Mouse (Mus musculus) layer of hippocampus, postnatal 14 days (tissue): ENCODE measurements around the gene Mrpl9. TPM values are rescaled to one million over a fixed set of nuclear protein-coding genes. Genes with fewer than 3 reads are reported as not detected.
A peak's percentile ranks its signal among the peaks of the same experiment; 100 is the strongest.

Experiments used
- DNase-seq, 2 experiments: peaks; one replicate each; pipeline ENCODE4 v3.0.0; 2021 to 2022; ENCODE audit warnings: low spot score in 2 of 2, mixed read lengths in 1 of 2
- total RNA-seq, 2 experiments: library from RNA; stranded (reverse); gene quantifications; 2 replicates each; pipeline ENCODE4 v1.2.3; 2021

Gene Mrpl9
- total RNA-seq, 2 experiments from 2014 or later = 42.8 TPM

- peak in 1 of 2 experiments; percentile 33 for DNase-seq
Observed at GRCm38 (mm10) chr3:94463926-94464578, 20.9 kb downstream of the Mrpl9 start.

GRCm38 (mm10) chr3:94465632-94466430, 22.7 kb downstream of the Mrpl9 start:
- peak; percentile 60 to 84 for DNase-seq

GRCm38 (mm10) chr3:94468931-94469330, 25.8 kb downstream of the Mrpl9 start:
- no peak for DNase-seq

GRCm38 (mm10) chr3:94472447-94473114, 29.5 kb downstream of the Mrpl9 start:
- no peak for DNase-seq

- DNase-seq = no peak
Observed at GRCm38 (mm10) chr3:94473115-94473505, 30.0 kb downstream of the Mrpl9 start.

- DNase-seq = no peak
Observed at GRCm38 (mm10) chr3:94473567-94474232, 30.6 kb downstream of the Mrpl9 start.

GRCm38 (mm10) chr3:94476301-94477035, 33.4 kb downstream of the Mrpl9 start:
- no peak for DNase-seq

GRCm38 (mm10) chr3:94477444-94477843, 34.3 kb downstream of the Mrpl9 start:
- DNase-seq = no peak

- peak in 1 of 2 experiments; percentile 91 for DNase-seq
Observed at GRCm38 (mm10) chr3:94477981-94478422, 34.9 kb downstream of the Mrpl9 start, which contains the start of gene Celf3. Celf3 (plus strand) TSS chr3:94478295.

- no peak for DNase-seq
Observed at GRCm38 (mm10) chr3:94478591-94479169, 35.6 kb downstream of the Mrpl9 start.

GRCm38 (mm10) chr3:94479564-94479963, 36.4 kb downstream of the Mrpl9 start:
- no peak for DNase-seq

- no peak for DNase-seq
Observed at GRCm38 (mm10) chr3:94480291-94480884, 37.3 kb downstream of the Mrpl9 start, which contains the start of gene Riiad1. Riiad1 (minus strand) TSS chr3:94480341.

- DNase-seq = no peak
Observed at GRCm38 (mm10) chr3:94481429-94481828, 38.3 kb downstream of the Mrpl9 start.

- no peak for DNase-seq
Observed at GRCm38 (mm10) chr3:94482764-94483385, 39.8 kb downstream of the Mrpl9 start.

- peak; percentile 93 to 97 for DNase-seq
Observed at GRCm38 (mm10) chr3:94483790-94484439, 40.8 kb downstream of the Mrpl9 start.

- DNase-seq = no peak
Observed at GRCm38 (mm10) chr3:94485922-94486321, 42.8 kb downstream of the Mrpl9 start.

- DNase-seq = no peak
Observed at GRCm38 (mm10) chr3:94487581-94487980, 44.5 kb downstream of the Mrpl9 start.

- no peak for DNase-seq
Observed at GRCm38 (mm10) chr3:94497162-94497561, 54.0 kb downstream of the Mrpl9 start.
